12 mouse cellular contexts compared by ENCODE assay signal in the genomic region with DNA sequence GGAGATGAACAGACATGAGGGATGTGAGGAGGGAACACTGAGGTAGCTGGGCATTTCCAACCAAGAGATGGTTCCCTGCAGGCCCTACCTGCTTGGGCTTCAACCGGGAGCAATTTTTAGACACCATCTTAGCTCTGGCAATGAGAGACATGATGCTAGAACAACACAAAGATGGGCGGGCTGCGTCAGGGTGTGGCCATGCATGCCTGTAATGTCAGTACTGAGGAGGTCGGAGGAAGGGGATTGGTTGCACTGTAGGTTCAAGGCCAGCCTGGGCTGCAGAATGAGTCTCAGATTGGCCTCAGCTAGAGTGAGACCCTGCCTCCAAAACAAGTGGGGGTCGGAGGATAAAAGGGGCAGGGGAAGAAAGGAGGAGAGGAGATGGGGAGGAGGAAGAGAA. TPM values are rescaled to one million over a fixed set of nuclear protein-coding genes. Genes with fewer than 3 reads are reported as not detected.
DNase-seq lines count a peak whose midpoint lies in the region; ATAC-seq and TF ChIP-seq lines count a peak whose summit lies in the region.
"Had no signal": no experiment of that assay in that cellular context is flagged by ENCODE, and none has a peak within 500 bp of the region (broad histone marks: within the 10 kb centered on the region; RNA-seq: fewer than 3 reads in every experiment).

No protein-coding gene starts in this region.

- WGBS in embryonic facial prominence, embryonic 15.5 days = 79% methylated on average over 5 of the region's 5 CpGs
- WGBS in limb, embryonic 15.5 days = 65% methylated on average over 5 of the region's 5 CpGs

- H3K27ac ChIP-seq in gastrocnemius, adult 2 months = peak overlapping the region; percentile 87
- H3K27ac ChIP-seq in layer of hippocampus, adult 2 months = peak overlapping the region; percentile 75; the same call in 1 of the 2 replicates
- H3K27ac ChIP-seq in embryonic facial prominence, embryonic 15.5 days (replicated peaks) = peak overlapping the region; percentile 73; the same call in 1 of the 2 replicates
- peak overlapping the region; percentile 90 for H3K27ac ChIP-seq in limb, embryonic 15.5 days
- H3K27ac ChIP-seq: liver, embryonic 12.5 days; midbrain, embryonic 12.5 days had no signal

- no peak for TF ChIP-seq CTCF in gastrocnemius, adult 2 months (IDR thresholded peaks at IDR 0.05)
- TF ChIP-seq CTCF in layer of hippocampus, adult 2 months (conservative IDR thresholded peaks at IDR 0.05) = no peak

- intact Hi-C loops in gastrocnemius, adult 2 months (cut with DNase I) = no loop called here

- no peak for ATAC-seq in embryonic facial prominence, embryonic 15.5 days (ENCODE audit: insufficient number of reproducible peaks, low FRiP score, low TSS enrichment, low read depth)
- no peak for ATAC-seq in limb, embryonic 15.5 days (ENCODE audit: insufficient number of reproducible peaks, low FRiP score, low TSS enrichment, low read depth)
- ATAC-seq in megakaryocyte, adult 5-6 weeks (ENCODE audit: poor library complexity, severe bottlenecking) = no peak
- ATAC-seq: liver, embryonic 12.5 days had no signal

- H3K9me3 ChIP-seq in embryonic facial prominence, embryonic 15.5 days (replicated peaks) = no peaks in the 10 kb centered on the region
- no peaks in the 10 kb centered on the region for H3K9me3 ChIP-seq in limb, embryonic 15.5 days
- H3K9me3 ChIP-seq: liver, embryonic 12.5 days; midbrain, embryonic 12.5 days had no signal

- H3K4me1 ChIP-seq in embryonic facial prominence, embryonic 15.5 days = peaks cover 85% of the 10 kb centered on the region
- H3K4me1 ChIP-seq in limb, embryonic 15.5 days = peaks cover 85% of the 10 kb centered on the region

- H3K36me3 ChIP-seq in embryonic facial prominence, embryonic 15.5 days = no peaks in the 10 kb centered on the region
- H3K36me3 ChIP-seq in limb, embryonic 15.5 days = peaks cover 9% of the 10 kb centered on the region; the same call in 1 of the 2 replicates
- H3K36me3 ChIP-seq: liver, embryonic 12.5 days; midbrain, embryonic 12.5 days had no signal

- peak overlapping the region; percentile 74 for H3K4me3 ChIP-seq in gastrocnemius, adult 2 months
- H3K4me3 ChIP-seq in layer of hippocampus, adult 2 months = peak overlapping the region; percentile 45
- H3K4me3 ChIP-seq in embryonic facial prominence, embryonic 15.5 days (replicated peaks) = peak overlapping the region; percentile 53
- H3K4me3 ChIP-seq in limb, embryonic 15.5 days = peak overlapping the region; percentile 63
- H3K4me3 ChIP-seq: liver, embryonic 12.5 days; midbrain, embryonic 12.5 days had no signal

- H3K9ac ChIP-seq in embryonic facial prominence, embryonic 15.5 days = 0 out of 2 replicates have a peak overlapping the region, but pooled peaks have one; percentile 4
- peak overlapping the region; percentile 77 for H3K9ac ChIP-seq in limb, embryonic 15.5 days
- H3K9ac ChIP-seq: liver, embryonic 12.5 days; midbrain, embryonic 12.5 days had no signal

- no peaks in the 10 kb centered on the region for H3K27me3 ChIP-seq in embryonic facial prominence, embryonic 15.5 days
- no peaks in the 10 kb centered on the region for H3K27me3 ChIP-seq in limb, embryonic 15.5 days

- peak overlapping the region; percentile 59 for H3K4me2 ChIP-seq in embryonic facial prominence, embryonic 15.5 days (replicated peaks)
- H3K4me2 ChIP-seq in limb, embryonic 15.5 days = peak overlapping the region; percentile 67
- H3K4me2 ChIP-seq: liver, embryonic 12.5 days; midbrain, embryonic 12.5 days had no signal

- DNase-seq in gastrocnemius, adult 2 months = no peak
- DNase-seq in gastrocnemius, postnatal 10 days = no peak
- no peak for DNase-seq in layer of hippocampus, adult 2 months (ENCODE audit: low spot score in 2 of 2)
- DNase-seq in layer of hippocampus, adult 18-20 months (ENCODE audit: low spot score in 2 of 2) = no peak
- no peak for DNase-seq in thymus, postnatal 25 days
- DNase-seq: cerebellum, postnatal 10 days had no signal

RNA-seq across cellular contexts. Expression of a gene that starts 1.6 kb away (rescaled TPM):
- 1 to 10 TPM; 5.7 to 6.0 TPM for total RNA-seq in gastrocnemius, adult 2 months (2021)
- 10 to 100 TPM; 22.0 to 31.7 TPM for total RNA-seq in gastrocnemius, postnatal 10 days (2021)
- total RNA-seq in layer of hippocampus, adult 2 months (2021) = 10 to 100 TPM; 17.4 to 18.4 TPM
- total RNA-seq in layer of hippocampus, adult 18-20 months (2021) = 10 to 100 TPM; 13.8 to 17.0 TPM
- 31.2 and 34.1 TPM in 2 replicates for polyA plus RNA-seq in embryonic facial prominence, embryonic 15.5 days (2015; fragmentation: Nextera tagmentation; extraction: Ambion mirVana)
- 49.1 and 52.2 TPM in 2 replicates for polyA plus RNA-seq in limb, embryonic 15.5 days (2015; fragmentation: Nextera tagmentation; extraction: Ambion mirVana)
- not detected in 2 replicates for total RNA-seq in megakaryocyte, adult 5-6 weeks (2015)
- not detected in 2 replicates for total RNA-seq in megakaryocyte, adult 5-6 weeks (2017)

RNA-seq across cellular contexts. Expression of a gene that starts 2.0 kb away (rescaled TPM):
- under 1 TPM in 1 of 2 experiments, not detected in 1; 0.22 TPM for total RNA-seq in gastrocnemius, adult 2 months (2021)
- total RNA-seq in gastrocnemius, postnatal 10 days (2021) = under 1 TPM; 0.72 to 0.82 TPM
- not detected for total RNA-seq in layer of hippocampus, adult 2 months (2021)
- total RNA-seq in layer of hippocampus, adult 18-20 months (2021) = not detected
- polyA plus RNA-seq in embryonic facial prominence, embryonic 15.5 days (2015; fragmentation: Nextera tagmentation; extraction: Ambion mirVana) = 0.88 and 1.1 TPM in 2 replicates
- 1.00 and 3.4 TPM in 2 replicates for polyA plus RNA-seq in limb, embryonic 15.5 days (2015; fragmentation: Nextera tagmentation; extraction: Ambion mirVana)
- total RNA-seq in megakaryocyte, adult 5-6 weeks (2015) = not detected in 2 replicates
- total RNA-seq in megakaryocyte, adult 5-6 weeks (2017) = not detected in 2 replicates
- polyA plus RNA-seq: forebrain, embryonic 11.5 days; liver, embryonic 12.5 days; midbrain, embryonic 12.5 days had no signal

Comparison
In these comparisons a context has a peak if more than half of its experiments do, and no peak if none do; other contexts are left out.
1. RNA of a gene that starts 1.6 kb away (total RNA-seq): 22.0 to 31.7 TPM in gastrocnemius, postnatal 10 days, 17.4 to 18.4 TPM in layer of hippocampus, adult 2 months, 13.8 to 17.0 TPM in layer of hippocampus, adult 18-20 months and 5.7 to 6.0 TPM in gastrocnemius, adult 2 months; not detected in megakaryocyte, adult 5-6 weeks; every median in the first group is over 4 times any median in the second.
2. Peak in every context shown above with its lines, with median percentiles within 50 percentile points of each other: H3K27ac ChIP-seq and H3K4me3 ChIP-seq.